Mouse (Mus musculus) stomach, embryonic 16.5 days (tissue): ENCODE data around the gene Gm8271. TPM values are rescaled to one million over a fixed set of nuclear protein-coding genes. Genes with fewer than 3 reads are reported as not detected.
"Not testable (repeated sequence)": the region's sequence is repeated elsewhere in the genome, so short reads cannot be mapped to it uniquely, and the experiment has no call there.

Source experiments
- ATAC-seq: fragments of 200-750 bp; cut with Nextera tagmentation; 2 replicates; pipeline ENCODE4 v1.8.0; 2017; ENCODE audit warnings: moderate number of reproducible peaks, moderate TSS enrichment; ENCODE audit not compliant: insufficient read depth, low FRiP score
- H3K27ac ChIP-seq: fragments of 300-500 bp; sonication (generic); 2 replicates; pipeline ENCODE4 v1.5.1; 2014; ENCODE audit warnings: low read length
- H3K27me3 ChIP-seq: fragments of 300-500 bp; sonication (generic); 2 replicates; pipeline ENCODE4 v1.6.1; 2014; ENCODE audit warnings: low read length, control low read depth, mixed read lengths; ENCODE audit not compliant: control insufficient read depth, insufficient read depth
- H3K36me3 ChIP-seq: fragments of 300-500 bp; sonication (generic); 2 replicates; pipeline ENCODE4 v1.6.1; 2014; ENCODE audit warnings: low read length; ENCODE audit not compliant: control insufficient read depth, insufficient read depth
- H3K4me1 ChIP-seq: fragments of 300-500 bp; sonication (generic); 2 replicates; pipeline ENCODE4 v1.6.1; 2014; ENCODE audit warnings: low read length, control low read depth, mixed read lengths; ENCODE audit not compliant: control insufficient read depth, insufficient read depth
- H3K4me2 ChIP-seq: fragments of 300-500 bp; sonication (generic); 2 replicates; pipeline ENCODE4 v1.6.1; 2014; ENCODE audit warnings: low read depth, low read length, mixed read lengths
- H3K4me3 ChIP-seq: fragments of 300-500 bp; sonication (generic); replicated peaks from 2 replicates; pipeline ENCODE4 v1.5.1; 2014; ENCODE audit warnings: mild to moderate bottlenecking, low read length
- H3K9ac ChIP-seq: fragments of 300-500 bp; sonication (generic); 2 replicates; pipeline ENCODE4 v1.6.1; 2014; ENCODE audit warnings: low read length
- H3K9me3 ChIP-seq: fragments of 300-500 bp; sonication (generic); replicated peaks from 2 replicates; pipeline ENCODE4 v1.6.1; 2016; ENCODE audit warnings: low read length, control low read depth; ENCODE audit not compliant: control insufficient read depth
- WGBS: fragments of 180-500 bp; shearing (Covaris S2); extraction: QIAGEN DNeasy Blood & Tissue Kit; methylation state at CpG from one replicate; pipeline ENCODE4 v1.1.7; 2014; 5-methylcytosine and 5-hydroxymethylcytosine counted together
- polyA plus RNA-seq: library from polyadenylated mRNA; unstranded; fragments of >200 nt; fragmentation: Nextera tagmentation; extraction: Ambion mirVana; gene quantifications from 2 replicates; pipeline ENCODE4 v1.2.1, GENCODE M21; 2015

Gene Gm8271
- polyA plus RNA-seq = not detected in 2 replicates

GRCm38 (mm10) chr14:5185493-5185892 is at the start of gene Gm8271:
TSS of gene Gm8271 (plus strand) at chr14:5185793.
- H3K36me3 ChIP-seq, H3K27ac ChIP-seq, H3K4me2 ChIP-seq, H3K4me3 ChIP-seq, H3K9me3 ChIP-seq, H3K4me1 ChIP-seq, H3K9ac ChIP-seq, H3K27me3 ChIP-seq, ATAC-seq: not testable (repeated sequence)
- WGBS = no CpG with 5 or more reads among the region's 3 CpGs

GRCm38 (mm10) chr14:5164235-5164634 is 21.4 kb upstream of the Gm8271 start, which contains the start of gene Gm3317:
TSS of gene Gm3317 (plus strand) at chr14:5164535.
- not testable (repeated sequence) for H3K27ac ChIP-seq, H3K4me3 ChIP-seq, H3K27me3 ChIP-seq, H3K4me1 ChIP-seq, H3K9me3 ChIP-seq, ATAC-seq, H3K36me3 ChIP-seq, H3K9ac ChIP-seq, H3K4me2 ChIP-seq
- WGBS = no CpG with 5 or more reads among the region's 1 CpGs

Other genes with a start within 250 kb of the Gm8271 start
- not detected in 2 replicates for gene Gm8297, start 201.9 kb upstream of the Gm8271 start, polyA plus RNA-seq
- gene Gm3298, start 169.9 kb upstream of the Gm8271 start, polyA plus RNA-seq = 0.56 TPM in 1 of 2 replicates, not detected in the other
- not detected in 2 replicates for gene 4930555G01Rik, start 135.2 kb upstream of the Gm8271 start, polyA plus RNA-seq
- 0.79 and 1.1 TPM in 2 replicates for gene Gm8281, start 114.8 kb upstream of the Gm8271 start, polyA plus RNA-seq
- gene Gm8279, start 54.3 kb upstream of the Gm8271 start, polyA plus RNA-seq = not detected in 2 replicates
- gene Gm3317, start 21.3 kb upstream of the Gm8271 start, polyA plus RNA-seq = not detected in 2 replicates
- not detected in 2 replicates for gene Gm3526, start 74.8 kb downstream of the Gm8271 start, polyA plus RNA-seq
- gene Gm3542, start 149.1 kb downstream of the Gm8271 start, polyA plus RNA-seq = not detected in 2 replicates
- gene Gm3500, start 203.3 kb downstream of the Gm8271 start, polyA plus RNA-seq = 0.34 and 1.1 TPM in 2 replicates